Comparison of ENCODE assay signal across 24 mouse cellular contexts in genomic region chr7:136180996-136181395, GRCm38 (mm10).
DNase-seq lines count a peak whose midpoint lies in the region; ATAC-seq and TF ChIP-seq lines count a peak whose summit lies in the region.
"Had no signal": no experiment of that assay in that cellular context is flagged by ENCODE, and none has a peak within 500 bp of the region (broad histone marks: within the 10 kb centered on the region; RNA-seq: fewer than 3 reads in every experiment).

No protein-coding gene starts in this region.

- intact Hi-C loops in gastrocnemius, postnatal 36 days (cut with DNase I) = no loop called here

- no peaks in the 10 kb centered on the region; the same call in 1 of the 2 replicates for H3K9me3 ChIP-seq in hindbrain, embryonic 13.5 days
- peaks cover 6% of the 10 kb centered on the region for H3K9me3 ChIP-seq in hindbrain, embryonic 10.5 days
- H3K9me3 ChIP-seq in embryonic facial prominence, embryonic 10.5 days = peaks cover 8% of the 10 kb centered on the region
- 0 out of 2 replicates have a peak, but pooled peaks cover 3% of the 10 kb centered on the region for H3K9me3 ChIP-seq in hindbrain, embryonic 14.5 days (ENCODE audit: control insufficient read depth, low read length)
- no peaks in the 10 kb centered on the region for H3K9me3 ChIP-seq in midbrain, postnatal 0 days (ENCODE audit: low read length)
- H3K9me3 ChIP-seq: embryonic facial prominence, embryonic 13.5 days had no signal

- no peak for DNase-seq in hindbrain, embryonic 10.5 days (ENCODE audit: low spot score)
- DNase-seq in embryonic facial prominence, embryonic 10.5 days (ENCODE audit: low spot score) = peak; percentile 13
- DNase-seq in hindbrain, embryonic 14.5 days (ENCODE audit: low spot score) = no peak
- DNase-seq in midbrain, postnatal 0 days (ENCODE audit: low spot score) = peak; percentile 21
- no peak for DNase-seq in testis, postnatal 10 days (ENCODE audit: low spot score)
- DNase-seq in gastrocnemius, postnatal 36 days = no peak
- DNase-seq: adrenal gland, adult 2 months; cerebellum, adult 9-10 months; gastrocnemius, postnatal 25 days; heart, postnatal 14 days; kidney, adult 8-10 months; kidney, postnatal 36 days; layer of hippocampus, adult 9-11 months; lung, adult 18-20 months; lung, postnatal 14 days; right cerebral cortex, postnatal 25 days; thymus, adult 18-20 months had no signal

- no peaks in the 10 kb centered on the region for H3K36me3 ChIP-seq in hindbrain, embryonic 13.5 days
- H3K36me3 ChIP-seq in hindbrain, embryonic 10.5 days = no peaks in the 10 kb centered on the region
- H3K36me3 ChIP-seq in embryonic facial prominence, embryonic 10.5 days (replicated peaks) = no peaks in the 10 kb centered on the region
- H3K36me3 ChIP-seq in hindbrain, embryonic 14.5 days (replicated peaks; ENCODE audit: control insufficient read depth, insufficient read depth) = no peaks in the 10 kb centered on the region
- no peaks in the 10 kb centered on the region for H3K36me3 ChIP-seq in midbrain, postnatal 0 days (ENCODE audit: insufficient read depth, low read length)
- H3K36me3 ChIP-seq: embryonic facial prominence, embryonic 13.5 days; heart, embryonic 12.5 days had no signal

- peak overlapping the region; percentile 32; the same call in 1 of the 2 replicates for H3K27ac ChIP-seq in hindbrain, embryonic 13.5 days
- H3K27ac ChIP-seq in hindbrain, embryonic 10.5 days = no peak overlapping the region
- no peak overlapping the region for H3K27ac ChIP-seq in embryonic facial prominence, embryonic 10.5 days (replicated peaks)
- peak overlapping the region; percentile 32 for H3K27ac ChIP-seq in hindbrain, embryonic 14.5 days
- H3K27ac ChIP-seq in midbrain, postnatal 0 days (ENCODE audit: low read depth, low read length) = peak overlapping the region; percentile 43; the same call in 1 of the 2 replicates
- H3K27ac ChIP-seq: embryonic facial prominence, embryonic 13.5 days; left cerebral cortex, adult 2 months had no signal

- H3K4me1 ChIP-seq in hindbrain, embryonic 13.5 days (replicated peaks) = peaks cover 16% of the 10 kb centered on the region
- peaks cover 7% of the 10 kb centered on the region; the same call in 1 of the 2 replicates for H3K4me1 ChIP-seq in hindbrain, embryonic 10.5 days (replicated peaks)
- H3K4me1 ChIP-seq in embryonic facial prominence, embryonic 10.5 days = peaks cover 6% of the 10 kb centered on the region
- H3K4me1 ChIP-seq in hindbrain, embryonic 14.5 days (replicated peaks; ENCODE audit: control insufficient read depth, insufficient read depth, low read length) = peaks cover 15% of the 10 kb centered on the region
- H3K4me1 ChIP-seq in midbrain, postnatal 0 days (ENCODE audit: insufficient read depth, low read length) = peaks cover 3% of the 10 kb centered on the region; the same call in 1 of the 2 replicates
- H3K4me1 ChIP-seq: megakaryocyte, embryonic 14.5 days had no signal

- ATAC-seq in hindbrain, embryonic 13.5 days (ENCODE audit: low FRiP score) = no peak
- no peak for ATAC-seq in hindbrain, embryonic 14.5 days (ENCODE audit: low FRiP score)
- no peak for ATAC-seq in midbrain, postnatal 0 days (ENCODE audit: low FRiP score)

- no peak for TF ChIP-seq CTCF in midbrain, postnatal 0 days (IDR thresholded peaks at IDR 0.05)

- H3K9ac ChIP-seq in hindbrain, embryonic 13.5 days = no peak overlapping the region; the same call in 1 of the 2 replicates
- H3K9ac ChIP-seq in hindbrain, embryonic 14.5 days = peak overlapping the region; percentile 31; the same call in 1 of the 2 replicates
- H3K9ac ChIP-seq in midbrain, postnatal 0 days (replicated peaks; ENCODE audit: low read length, poor library complexity, severe bottlenecking) = no peak overlapping the region
- H3K9ac ChIP-seq: embryonic facial prominence, embryonic 13.5 days; heart, embryonic 12.5 days had no signal

- WGBS in hindbrain, embryonic 13.5 days = 35% methylated on average over 6 of the region's 6 CpGs
- WGBS in hindbrain, embryonic 10.5 days = 51% methylated on average over 6 of the region's 6 CpGs
- WGBS in embryonic facial prominence, embryonic 10.5 days = 51% methylated on average over 6 of the region's 6 CpGs
- 33% methylated on average over 6 of the region's 6 CpGs for WGBS in hindbrain, embryonic 14.5 days
- 18% methylated on average over 6 of the region's 6 CpGs for WGBS in midbrain, postnatal 0 days

- no peaks in the 10 kb centered on the region for H3K27me3 ChIP-seq in hindbrain, embryonic 13.5 days
- H3K27me3 ChIP-seq in hindbrain, embryonic 10.5 days (ENCODE audit: insufficient read depth, poor library complexity, severe bottlenecking) = no peaks in the 10 kb centered on the region; the same call in 1 of the 2 replicates
- H3K27me3 ChIP-seq in embryonic facial prominence, embryonic 10.5 days (replicated peaks; ENCODE audit: low read depth, poor library complexity, severe bottlenecking) = peaks cover 16% of the 10 kb centered on the region
- no peaks in the 10 kb centered on the region for H3K27me3 ChIP-seq in hindbrain, embryonic 14.5 days (ENCODE audit: control insufficient read depth, insufficient read depth, low read length)
- no peaks in the 10 kb centered on the region for H3K27me3 ChIP-seq in midbrain, postnatal 0 days (ENCODE audit: insufficient read depth, low read length)
- H3K27me3 ChIP-seq: embryonic facial prominence, embryonic 13.5 days; heart, embryonic 12.5 days; megakaryocyte, embryonic 14.5 days had no signal

- H3K4me2 ChIP-seq in hindbrain, embryonic 13.5 days = no peak overlapping the region
- peak overlapping the region; percentile 19 for H3K4me2 ChIP-seq in hindbrain, embryonic 14.5 days (replicated peaks)
- peak overlapping the region; percentile 29; the same call in 1 of the 2 replicates for H3K4me2 ChIP-seq in midbrain, postnatal 0 days (ENCODE audit: low read depth, low read length, poor library complexity, severe bottlenecking)
- H3K4me2 ChIP-seq: embryonic facial prominence, embryonic 13.5 days; heart, embryonic 12.5 days; liver, embryonic 11.5 days had no signal

- H3K4me3 ChIP-seq in hindbrain, embryonic 13.5 days = no peak overlapping the region
- H3K4me3 ChIP-seq in hindbrain, embryonic 10.5 days = no peak overlapping the region
- no peak overlapping the region for H3K4me3 ChIP-seq in embryonic facial prominence, embryonic 10.5 days
- H3K4me3 ChIP-seq in hindbrain, embryonic 14.5 days (replicated peaks; ENCODE audit: low read length) = no peak overlapping the region
- no peak overlapping the region for H3K4me3 ChIP-seq in midbrain, postnatal 0 days (ENCODE audit: low read depth, low read length)
- H3K4me3 ChIP-seq: embryonic facial prominence, embryonic 13.5 days; heart, embryonic 12.5 days; left cerebral cortex, adult 2 months; megakaryocyte, embryonic 14.5 days; myocyte had no signal

Comparison
In these comparisons a context has a peak if more than half of its experiments do, and no peak if none do; other contexts are left out.
1. H3K27ac ChIP-seq: peak in hindbrain, embryonic 13.5 days (single experiment), hindbrain, embryonic 14.5 days (single experiment) and midbrain, postnatal 0 days (single experiment); none in hindbrain, embryonic 10.5 days (single experiment) and embryonic facial prominence, embryonic 10.5 days (single experiment).
2. DNase-seq: peak in embryonic facial prominence, embryonic 10.5 days (single experiment) and midbrain, postnatal 0 days (single experiment); none in hindbrain, embryonic 10.5 days (single experiment), hindbrain, embryonic 14.5 days (single experiment), testis, postnatal 10 days (single experiment) and gastrocnemius, postnatal 36 days (0 of 2).